Mouse (Mus musculus) liver, embryonic 14.5 days (tissue): ENCODE data around the gene Tmem200c. TPM values are rescaled to one million over a fixed set of nuclear protein-coding genes. Genes with fewer than 3 reads are reported as not detected.

Source experiments
- ATAC-seq: fragments of 200-750 bp; cut with Nextera tagmentation; 2 replicates; pipeline ENCODE4 v1.8.0; 2017; ENCODE audit warnings: moderate number of reproducible peaks, mild to moderate bottlenecking, moderate library complexity; ENCODE audit not compliant: insufficient read depth
- DNase-seq, 3 experiments: peaks; one replicate each; pipeline ENCODE4 v3.0.0-alpha.2; 2012 to 2013; ENCODE audit warnings: low read depth in 3 of 3, low spot score in 3 of 3
- H3K27ac ChIP-seq: fragments of 300-500 bp; sonication (generic); 2 replicates; pipeline ENCODE4 v1.5.1; 2014; ENCODE audit warnings: moderate library complexity, mild to moderate bottlenecking, control low read depth, inconsistent platforms
- H3K27me3 ChIP-seq: fragments of 300-500 bp; sonication (generic); 2 replicates; pipeline ENCODE4 v1.6.1; 2014; ENCODE audit warnings: mild to moderate bottlenecking, low read length, moderate library complexity; ENCODE audit not compliant: control insufficient read depth, insufficient read depth
- H3K36me3 ChIP-seq: fragments of 300-500 bp; sonication (generic); replicated peaks from 2 replicates; pipeline ENCODE4 v1.6.1; 2014; ENCODE audit warnings: low read depth; ENCODE audit not compliant: control insufficient read depth, insufficient read depth
- H3K4me1 ChIP-seq, 2 experiments: fragments of 200-500 bp in 1 of 2; fragments of 300-500 bp in 1 of 2; sonication (generic) in 1 of 2; replicated peaks; 2 replicates each; pipeline ENCODE4 v1.6.1; 2012 to 2014; ENCODE audit warnings: antibody characterized with exemption in 1 of 2, inconsistent platforms in 1 of 2, low read length in 1 of 2; ENCODE audit not compliant: control insufficient read depth in 2 of 2, insufficient read depth in 2 of 2
- H3K4me2 ChIP-seq: fragments of 300-500 bp; sonication (generic); 2 replicates; pipeline ENCODE4 v1.6.1; 2014; ENCODE audit warnings: low read depth, mild to moderate bottlenecking, control low read depth, moderate library complexity
- H3K4me3 ChIP-seq, 2 experiments: fragments of 200-500 bp in 1 of 2; fragments of 300-500 bp in 1 of 2; sonication (generic) in 1 of 2; 2 replicates each; pipeline ENCODE4 v1.5.1; 2012 to 2014; ENCODE audit warnings: low read depth in 2 of 2, low read length in 2 of 2, mild to moderate bottlenecking in 2 of 2, control low read depth in 1 of 2, inconsistent platforms in 1 of 2, moderate library complexity in 1 of 2; ENCODE audit not compliant: insufficient read depth in 1 of 2
- H3K9ac ChIP-seq: fragments of 300-500 bp; sonication (generic); replicated peaks from 2 replicates; pipeline ENCODE4 v1.6.1; 2014; ENCODE audit warnings: mild to moderate bottlenecking, control low read depth, moderate library complexity
- H3K9me3 ChIP-seq: fragments of 300-500 bp; sonication (generic); 2 replicates; pipeline ENCODE4 v1.6.1; 2016; ENCODE audit warnings: low read length, mixed read lengths; ENCODE audit not compliant: control insufficient read depth
- CTCF ChIP-seq: IDR thresholded peaks from 2 replicates; pipeline ENCODE4 v1.5.1; 2016; ENCODE audit warnings: antibody characterized with exemption, low read depth, control low read depth
- EP300 ChIP-seq: IDR thresholded peaks from 2 replicates; pipeline ENCODE4 v1.6.1; 2016; ENCODE audit warnings: antibody characterized with exemption, low read depth
- WGBS: fragments of 180-500 bp; shearing (Covaris S2); extraction: QIAGEN DNeasy Blood & Tissue Kit; methylation state at CpG from one replicate; pipeline ENCODE4 v1.1.7; 2014; ENCODE audit not compliant: insufficient replicate concordance; 5-methylcytosine and 5-hydroxymethylcytosine counted together
- polyA plus RNA-seq, 2 experiments: library from polyadenylated mRNA; depleted of rRNA in 1 of 2; stranded (reverse) in 1 of 2; unstranded in 1 of 2; fragments of >200 nt; fragmentation: Nextera tagmentation in 1 of 2; extraction: Ambion mirVana in 1 of 2; gene quantifications; 2 replicates each; pipeline versions ENCODE4 v1.2.1 to v1.2.3; 2012 to 2014

Gene Tmem200c
- polyA plus RNA-seq (2012; rRNA removed) = not detected in 2 replicates
- not detected in 2 replicates for polyA plus RNA-seq (2014; fragmentation: Nextera tagmentation; extraction: Ambion mirVana)

DNA sequence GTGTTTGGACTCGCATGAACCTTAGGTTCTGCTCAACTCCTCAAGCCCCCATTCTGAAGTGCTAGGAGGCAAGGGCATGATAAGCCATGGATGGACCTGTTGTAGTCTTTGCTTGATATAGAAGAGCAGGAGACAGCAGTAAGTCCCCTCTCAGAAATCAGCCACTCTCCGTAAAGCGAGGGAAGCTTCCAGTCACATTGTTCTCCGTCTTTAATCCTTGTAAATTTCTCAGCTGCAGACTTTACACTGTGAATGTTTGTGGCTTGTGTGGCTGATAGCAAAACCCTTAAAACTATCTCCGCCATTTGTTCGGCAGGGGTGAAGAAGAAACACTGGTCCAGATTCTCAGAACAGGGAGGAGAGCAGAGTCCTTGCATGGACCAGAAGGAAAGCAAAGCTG lies at the start of gene Tmem200c:
TSS of gene Tmem200c (plus strand) at position 301 of the 400 bp plus-strand sequence.
- Histone ChIP-seq H3K36me3 (no peaks in the 10 kb centered on the region), H3K4me2 (no peak within 1 kb of the TSS), H3K4me3 (no peak within 1 kb of the TSS), H3K27ac (no peak within 1 kb of the TSS), H3K9ac (no peak within 1 kb of the TSS), H3K4me1 (no peaks in the 10 kb centered on the region), H3K27me3 (no peaks in the 10 kb centered on the region), H3K9me3 (no peaks in the 10 kb centered on the region)
- ATAC-seq = no peak
- TF ChIP-seq EP300 = no peak
- no peak for TF ChIP-seq CTCF
- WGBS = 67% methylated on average over 6 of the region's 6 CpGs
- DNase-seq = no peak

DNA sequence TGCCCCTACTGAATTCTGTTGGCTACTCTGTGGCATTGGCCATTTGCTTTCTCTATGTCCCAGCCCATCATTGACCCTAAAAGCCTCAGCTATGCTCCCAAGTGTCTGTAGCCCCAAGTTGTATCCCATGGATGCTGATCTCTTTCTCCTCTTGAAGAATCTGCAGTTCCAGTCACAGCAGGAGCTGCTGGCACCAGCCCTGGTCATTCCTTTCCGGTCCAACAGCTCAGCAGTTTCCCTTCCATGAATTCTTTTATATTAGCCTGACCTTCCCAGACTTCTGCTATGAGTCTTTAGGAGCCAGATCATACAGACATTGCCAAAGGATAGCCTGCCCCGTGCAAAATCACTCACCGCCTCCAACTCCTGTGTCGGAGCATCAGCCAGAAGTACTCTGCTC lies 32.7 kb upstream of the Tmem200c start:
- no peaks in the 10 kb centered on the region for H3K9me3 ChIP-seq
- H3K27me3 ChIP-seq = no peaks in the 10 kb centered on the region
- no peak for ATAC-seq
- H3K9ac ChIP-seq = no peak overlapping the region
- H3K4me1 ChIP-seq = no peaks in the 10 kb centered on the region
- DNase-seq = no peak
- 60% methylated on average over 4 of the region's 4 CpGs for WGBS
- no peaks in the 10 kb centered on the region for H3K36me3 ChIP-seq
- H3K4me2 ChIP-seq = no peak overlapping the region
- no peak overlapping the region for H3K27ac ChIP-seq
- H3K4me3 ChIP-seq = no peak overlapping the region
- TF ChIP-seq EP300 (no peak), CTCF (no peak)

DNA sequence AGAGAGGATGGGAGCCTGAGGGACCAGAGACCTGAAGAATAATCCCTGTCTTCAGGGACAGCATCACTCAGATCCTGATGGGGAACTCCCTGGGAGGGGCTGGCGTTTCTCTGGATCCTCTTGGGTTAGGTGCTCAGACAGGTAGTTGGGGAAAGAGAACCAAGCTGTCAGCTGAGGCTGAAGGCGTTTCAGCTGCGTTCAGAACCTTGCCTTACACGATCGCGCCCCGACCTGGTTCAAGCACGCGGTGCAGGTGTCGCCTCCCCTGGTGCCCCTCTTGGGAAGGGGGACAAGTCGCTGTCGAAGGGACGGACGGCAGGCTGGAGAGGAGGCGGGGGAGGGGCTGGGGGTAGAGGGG lies 10.2 kb downstream of the Tmem200c start:
- Histone ChIP-seq H3K9me3 (no peaks in the 10 kb centered on the region), H3K27me3 (peaks cover 47% of the 10 kb centered on the region), H3K4me1 (no peaks in the 10 kb centered on the region), H3K9ac (no peak overlapping the region), H3K27ac (no peak overlapping the region), H3K4me2 (no peak overlapping the region), H3K4me3 (no peak overlapping the region), H3K36me3 (no peaks in the 10 kb centered on the region)
- no peak for DNase-seq
- 1% methylated on average over 14 of the region's 15 CpGs for WGBS
- ATAC-seq = no peak
- TF ChIP-seq EP300 (no peak), CTCF (no peak)

DNA sequence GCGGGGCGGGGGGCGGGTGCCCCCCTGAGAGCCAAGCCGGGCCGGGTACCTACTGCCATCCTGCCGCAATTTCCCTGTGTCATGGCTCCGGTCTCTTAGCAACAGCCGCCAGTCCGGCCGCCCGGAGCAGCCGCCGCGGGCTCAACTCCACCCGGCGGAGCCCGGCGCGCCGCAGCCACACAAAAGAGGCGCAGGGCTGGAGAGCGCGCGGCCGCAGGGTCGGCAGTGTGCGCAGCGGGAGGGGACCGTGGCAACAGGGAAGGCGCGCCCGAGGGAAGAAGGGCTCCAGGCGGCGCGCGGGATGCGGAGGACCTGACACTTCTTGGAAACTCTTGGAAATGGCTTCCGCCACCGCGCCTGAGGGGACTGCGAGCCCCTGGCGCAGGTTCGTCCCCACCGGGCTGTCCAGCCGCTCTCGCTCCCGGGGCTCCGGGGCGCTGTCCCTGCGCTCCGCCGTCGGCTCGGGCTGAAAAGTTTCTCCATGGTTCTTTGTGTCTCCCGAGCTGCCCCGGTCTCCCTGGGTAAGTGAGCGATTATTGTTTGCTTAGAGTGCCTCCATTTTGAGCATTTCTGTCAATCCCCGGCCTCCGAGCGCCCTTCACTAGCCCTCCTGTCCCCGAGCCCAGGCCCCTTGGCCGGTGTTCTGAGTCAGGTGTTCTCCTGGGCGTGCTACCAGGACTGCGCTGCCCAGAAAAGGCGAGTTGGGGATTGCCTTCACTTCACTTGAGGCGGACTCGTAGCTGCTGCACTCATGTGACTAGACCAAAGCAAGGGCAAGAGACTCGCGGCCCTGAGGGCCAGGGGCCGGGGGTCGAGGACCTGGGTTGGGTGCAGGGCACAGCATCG lies 10.8 kb downstream of the Tmem200c start:
- Histone ChIP-seq H3K9me3 (no peaks in the 10 kb centered on the region), H3K4me3 (no peak overlapping the region), H3K27ac (no peak overlapping the region), H3K4me2 (0 out of 2 replicates have a peak overlapping the region, but pooled peaks have one; percentile 8), H3K4me1 (no peaks in the 10 kb centered on the region), H3K36me3 (no peaks in the 10 kb centered on the region), H3K27me3 (peaks cover 52% of the 10 kb centered on the region), H3K9ac (no peak overlapping the region)
- DNase-seq (no peak), ATAC-seq (no peak)
- WGBS = 1% methylated on average over 58 of the region's 72 CpGs
- no peak for TF ChIP-seq CTCF
- no peak for TF ChIP-seq EP300

DNA sequence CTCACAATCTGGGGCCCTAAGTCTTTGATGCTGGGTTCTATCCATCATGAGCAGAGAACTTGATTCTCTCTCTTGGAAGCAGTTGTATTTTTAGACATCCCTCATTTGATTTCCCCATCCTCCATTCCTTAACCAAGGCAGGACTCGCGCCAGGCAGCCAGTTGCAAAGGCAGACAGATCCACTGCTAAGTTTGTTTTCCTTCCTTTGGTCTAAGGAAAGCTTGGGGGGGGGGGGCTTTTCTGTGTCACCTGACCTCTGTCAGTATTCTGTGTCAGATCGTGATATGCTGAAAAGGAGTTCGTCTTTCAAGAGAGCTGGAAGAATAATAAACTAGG lies 11.4 kb downstream of the Tmem200c start:
- no peak overlapping the region for H3K4me2 ChIP-seq
- no peaks in the 10 kb centered on the region for H3K4me1 ChIP-seq
- TF ChIP-seq CTCF (no peak), EP300 (no peak)
- no peak overlapping the region for H3K4me3 ChIP-seq
- DNase-seq (no peak), ATAC-seq (no peak)
- no peaks in the 10 kb centered on the region for H3K36me3 ChIP-seq
- H3K9me3 ChIP-seq = no peaks in the 10 kb centered on the region
- H3K27ac ChIP-seq = no peak overlapping the region
- WGBS = 8% methylated on average over 4 of the region's 4 CpGs
- H3K9ac ChIP-seq = no peak overlapping the region
- peaks cover 52% of the 10 kb centered on the region for H3K27me3 ChIP-seq
